Mouse (Mus musculus): ENCODE results near the gene Pcbp2.

The Pcbp2 gene

DNA sequence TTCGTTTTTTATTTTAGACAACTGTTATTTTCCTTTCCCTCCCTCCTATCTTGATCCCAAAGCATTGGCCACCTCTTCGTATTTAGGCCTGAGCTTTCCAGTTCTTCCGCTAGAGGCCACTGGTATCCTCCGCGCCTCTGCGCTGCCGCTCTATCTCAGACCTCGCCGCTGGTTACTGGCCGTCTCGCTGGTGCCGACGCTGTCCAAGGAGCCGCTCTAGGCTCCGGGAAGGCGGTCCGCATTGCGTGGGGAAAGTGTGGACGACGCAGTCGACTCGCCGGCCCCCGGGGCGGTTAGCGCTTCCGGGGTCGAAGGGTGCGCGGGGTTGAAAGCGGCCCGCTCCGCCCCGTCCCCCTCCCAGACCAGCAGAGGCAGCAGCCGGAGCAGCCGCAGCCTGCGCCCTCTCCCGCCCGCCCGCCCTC lies at the start of gene Pcbp2:
TSS of gene Pcbp2 (plus strand) at position 357 of the 422 bp plus-strand sequence.
- peak; percentile 99 for ATAC-seq (ENCODE audit: insufficient number of reproducible peaks, low FRiP score, low TSS enrichment)

DNA sequence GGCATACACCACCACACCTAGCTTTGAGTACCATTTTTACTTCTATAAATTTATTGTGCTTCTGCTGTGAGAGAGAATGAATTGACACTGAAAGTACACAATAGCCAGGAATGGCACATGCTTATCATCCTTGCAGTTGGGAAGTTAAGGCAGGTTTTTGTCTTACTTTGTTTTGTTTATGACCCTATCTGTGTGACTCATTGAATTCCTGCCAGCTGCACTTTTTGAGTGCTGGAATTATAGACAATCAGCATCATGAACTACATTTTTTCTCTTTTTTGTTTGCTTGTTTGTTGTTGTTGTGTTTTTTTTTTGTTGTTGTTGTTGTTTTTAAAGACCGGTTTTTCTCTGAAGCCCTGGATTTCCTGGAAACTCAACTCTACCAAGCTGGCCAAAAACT lies 49.4 kb upstream of the Pcbp2 start:
- ATAC-seq (ENCODE audit: insufficient number of reproducible peaks, low FRiP score, low TSS enrichment) = no peak

DNA sequence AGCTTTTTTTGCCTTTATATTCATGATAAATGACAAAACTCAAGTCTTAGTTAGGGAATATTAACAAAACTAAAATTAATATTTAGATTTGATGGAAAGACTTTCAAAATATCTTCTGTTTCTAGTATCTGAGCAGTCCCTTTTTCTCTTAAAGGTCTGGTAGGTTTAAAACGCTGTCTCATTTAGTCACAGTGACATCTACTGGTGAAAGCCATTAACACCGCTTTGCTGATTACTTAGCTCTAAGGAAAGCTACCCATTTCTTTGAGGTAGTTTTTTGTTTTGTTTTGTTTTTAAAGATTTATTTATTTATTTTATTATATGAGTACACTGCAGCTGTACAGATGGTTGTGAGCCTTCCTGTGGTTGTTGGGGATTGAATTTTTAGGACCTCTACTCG lies 48.9 kb upstream of the Pcbp2 start:
- ATAC-seq (ENCODE audit: insufficient number of reproducible peaks, low FRiP score, low TSS enrichment) = no peak

DNA sequence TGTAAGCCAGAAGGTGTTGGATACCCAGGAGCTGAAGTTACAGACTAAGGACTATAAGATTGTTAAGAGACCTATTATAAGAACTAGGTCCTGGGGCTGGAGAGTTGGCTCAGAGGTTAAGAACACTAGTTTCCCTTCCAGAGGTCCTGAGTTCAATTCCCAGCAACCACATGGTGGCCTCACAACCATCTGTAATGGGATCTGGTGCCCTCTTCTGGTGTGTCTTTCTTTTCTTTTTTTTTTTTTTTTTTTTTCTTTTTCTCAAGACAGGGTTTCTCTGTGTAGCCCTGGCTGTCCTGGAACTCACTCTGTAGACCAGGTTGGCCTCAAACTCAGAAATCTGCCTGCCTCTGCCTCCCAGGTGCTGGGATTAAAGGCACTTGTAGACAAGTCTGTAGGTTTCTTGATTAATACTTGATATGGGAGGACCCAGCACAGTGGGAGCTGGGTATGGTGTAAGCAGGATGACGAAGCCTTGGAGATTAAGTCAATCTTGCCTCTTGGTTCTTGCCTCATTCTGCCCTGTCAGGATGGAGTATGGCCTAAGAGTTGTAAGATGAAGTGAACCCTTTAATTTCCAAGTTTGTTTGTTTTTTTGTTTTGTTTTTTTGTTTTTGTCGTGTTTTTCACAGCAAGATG lies 46.6 kb upstream of the Pcbp2 start:
- ATAC-seq (ENCODE audit: insufficient number of reproducible peaks, low FRiP score, low TSS enrichment) = no peak

DNA sequence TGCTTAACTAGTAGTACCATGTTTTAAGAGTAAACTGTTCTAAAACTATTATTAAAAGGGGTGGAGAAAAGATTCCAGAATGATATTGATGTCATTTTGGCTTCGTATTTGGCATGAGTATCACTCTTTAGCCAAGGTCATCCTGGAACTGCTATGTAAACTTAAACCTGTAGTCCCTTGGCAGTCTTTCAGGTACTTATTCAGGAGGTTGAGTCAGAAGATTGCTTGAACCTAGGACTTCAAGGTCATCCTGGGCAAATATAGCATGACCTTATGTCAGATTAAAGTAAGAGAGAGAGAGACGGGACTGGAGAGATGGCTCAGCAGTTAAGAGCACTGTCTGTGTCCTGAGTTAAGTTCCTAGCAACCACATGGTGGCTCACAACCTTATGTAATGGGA lies 45.7 kb upstream of the Pcbp2 start:
- no peak for ATAC-seq (ENCODE audit: insufficient number of reproducible peaks, low FRiP score, low TSS enrichment)

DNA sequence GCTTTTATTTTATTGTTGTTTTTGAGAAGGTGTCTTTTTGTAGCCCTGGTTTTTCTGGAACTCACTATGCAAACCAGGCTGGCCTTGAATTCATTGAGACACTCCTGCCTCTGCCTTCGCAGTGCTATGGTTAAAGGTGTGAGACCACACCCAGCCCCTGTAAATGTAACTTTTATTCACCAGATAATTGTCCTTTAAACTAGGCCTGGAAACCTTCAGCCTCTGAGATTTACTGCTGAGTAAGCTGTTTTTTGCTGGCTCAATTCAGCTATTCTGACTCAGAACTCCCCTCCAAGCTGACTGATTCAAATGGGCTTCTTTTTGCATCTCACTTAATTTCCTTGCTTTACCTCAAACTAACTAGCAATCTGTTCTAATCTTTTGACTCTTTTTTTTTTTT lies 43.4 kb upstream of the Pcbp2 start:
- no peak for ATAC-seq (ENCODE audit: insufficient number of reproducible peaks, low FRiP score, low TSS enrichment)

DNA sequence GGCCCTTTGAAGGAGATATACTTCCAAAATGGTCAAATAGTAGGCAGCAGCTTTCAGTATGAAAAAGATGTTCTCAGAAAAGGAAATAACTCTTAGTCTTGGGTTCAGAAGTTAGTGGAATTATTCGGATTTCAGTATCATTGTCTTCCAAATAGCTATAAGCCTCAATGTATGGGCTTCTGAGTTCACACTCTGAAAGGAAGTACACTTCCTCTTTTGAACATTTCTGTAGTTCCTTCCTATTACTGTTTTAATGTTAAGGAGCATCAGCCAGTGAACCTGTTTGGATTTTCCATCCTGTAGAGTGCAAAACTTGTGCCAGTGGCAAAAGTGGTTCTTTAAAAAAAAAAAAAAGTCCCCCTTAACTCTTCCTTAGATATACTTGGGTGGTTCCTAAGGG lies 38.3 kb upstream of the Pcbp2 start:
- no peak for ATAC-seq (ENCODE audit: insufficient number of reproducible peaks, low FRiP score, low TSS enrichment)

DNA sequence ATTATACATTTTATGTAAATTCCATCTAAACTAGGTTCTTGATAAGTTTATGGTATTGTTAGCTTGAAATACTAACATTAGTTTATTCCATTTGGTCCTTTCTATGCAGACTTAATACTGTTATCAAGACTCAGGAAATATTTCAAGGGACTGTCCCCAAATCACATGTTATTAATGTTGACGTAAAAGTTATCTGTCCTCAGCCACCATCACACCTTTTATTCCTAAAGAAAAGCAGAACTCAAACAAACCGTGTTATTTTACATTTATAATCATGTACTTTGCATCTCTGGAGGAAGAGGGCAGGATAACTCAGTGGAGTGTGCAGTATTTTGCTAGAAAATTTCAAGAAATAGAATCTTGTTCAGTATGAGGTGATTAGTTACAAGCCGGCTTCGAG lies 37.2 kb upstream of the Pcbp2 start:
- ATAC-seq (ENCODE audit: insufficient number of reproducible peaks, low FRiP score, low TSS enrichment) = no peak

DNA sequence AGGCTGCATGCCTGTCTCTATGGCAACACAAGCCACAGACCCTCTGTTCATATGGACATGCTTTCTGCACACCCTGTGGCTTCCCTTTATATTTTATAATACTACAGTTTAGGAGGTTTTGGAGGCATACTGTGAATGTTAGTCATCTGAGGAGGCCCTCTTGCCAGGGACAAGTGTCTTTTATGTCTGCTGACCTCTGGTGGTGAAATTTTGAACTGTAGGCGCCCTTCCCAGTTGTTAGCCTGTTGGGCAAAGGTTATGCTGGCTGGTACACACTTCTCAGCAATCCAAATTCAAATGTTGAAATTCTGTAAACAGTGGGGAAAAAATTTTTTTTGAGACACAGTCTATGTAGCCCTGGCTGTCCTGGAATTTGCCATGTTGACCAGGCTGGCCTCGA lies 27.8 kb upstream of the Pcbp2 start:
- no peak for ATAC-seq (ENCODE audit: insufficient number of reproducible peaks, low FRiP score, low TSS enrichment)

DNA sequence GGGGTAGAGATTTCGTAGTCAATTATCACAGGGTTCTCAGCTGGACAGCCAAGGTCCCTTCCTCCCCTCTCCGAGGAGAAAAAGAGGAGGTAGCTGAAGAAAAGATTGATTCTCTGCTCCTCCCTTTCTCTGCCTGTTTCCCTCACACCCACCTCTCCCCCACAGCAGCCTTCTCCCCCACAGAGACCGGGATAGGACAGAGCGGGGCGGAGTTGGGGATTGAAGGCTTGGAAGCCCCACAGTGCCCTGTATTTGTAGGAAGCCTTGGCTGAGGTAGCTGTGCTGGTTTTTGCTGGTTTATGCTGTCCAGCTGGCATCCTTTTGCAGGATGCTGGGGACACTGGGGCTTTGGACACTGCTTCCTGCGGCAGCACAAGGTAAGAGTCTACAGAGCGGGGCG lies 25.2 kb upstream of the Pcbp2 start, which contains the start of gene Amhr2:
TSS of gene Amhr2 (plus strand) at position 222 of the 400 bp plus-strand sequence.
- ATAC-seq (ENCODE audit: insufficient number of reproducible peaks, low FRiP score, low TSS enrichment) = no peak

DNA sequence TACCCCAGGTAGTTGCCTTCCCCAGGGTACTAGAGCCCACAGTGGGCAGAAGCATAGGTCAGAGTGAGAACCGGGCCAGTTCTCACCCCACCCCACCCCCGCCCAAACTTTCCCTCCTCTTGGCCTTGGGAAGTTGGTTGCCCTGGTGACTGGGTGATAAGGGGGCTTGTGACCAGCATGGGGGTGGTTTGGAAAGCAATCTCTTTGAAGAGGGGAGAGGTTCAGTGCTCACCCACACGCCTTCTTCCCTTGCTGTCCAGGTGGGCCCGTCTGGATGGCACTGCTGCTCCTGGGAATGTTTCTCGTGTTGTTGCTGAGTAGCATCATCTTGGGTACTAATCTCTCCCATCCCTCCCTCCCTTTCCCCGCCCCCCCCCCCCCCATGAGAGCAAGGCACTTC lies 23.9 kb upstream of the Pcbp2 start:
- ATAC-seq (ENCODE audit: insufficient number of reproducible peaks, low FRiP score, low TSS enrichment) = no peak

DNA sequence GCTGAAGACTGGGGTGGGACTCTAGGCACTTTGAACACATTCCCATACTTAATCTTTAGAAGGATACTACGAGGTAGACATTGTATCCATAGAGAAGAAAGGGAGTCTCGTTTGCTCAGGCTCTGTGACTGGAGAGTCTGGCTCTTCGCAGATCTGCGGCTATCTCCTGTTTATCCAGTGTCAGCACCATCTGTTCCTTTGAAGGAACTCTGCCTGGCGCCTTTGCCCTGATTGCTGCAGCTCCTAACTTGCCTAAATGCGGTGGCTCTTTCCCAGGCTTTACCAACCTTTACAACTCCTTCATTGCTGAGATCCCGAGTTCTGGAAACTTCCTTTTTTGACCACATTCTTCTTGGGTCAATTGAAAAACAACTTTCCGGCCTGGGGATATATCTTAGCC lies 21.0 kb upstream of the Pcbp2 start:
- no peak for ATAC-seq (ENCODE audit: insufficient number of reproducible peaks, low FRiP score, low TSS enrichment)

DNA sequence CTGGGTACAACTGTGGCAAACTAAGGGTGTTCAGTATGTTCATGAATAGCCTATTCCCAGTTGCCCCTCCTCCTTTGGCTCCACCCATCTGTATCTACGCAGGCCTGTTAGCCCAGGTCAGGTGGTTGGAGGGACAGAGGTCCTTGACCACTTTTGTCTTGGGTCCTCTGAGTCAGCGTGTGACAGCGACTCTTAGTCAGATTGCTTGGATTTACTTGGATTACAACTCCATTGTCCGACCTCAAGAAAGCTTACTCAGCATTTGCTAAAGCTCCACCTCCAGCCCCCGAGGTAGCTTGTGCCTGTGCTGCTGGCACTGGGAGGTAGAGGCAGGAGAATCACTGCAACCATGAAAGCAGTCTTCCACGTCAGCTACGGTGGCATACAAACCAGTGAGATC lies 19.4 kb upstream of the Pcbp2 start:
- ATAC-seq (ENCODE audit: insufficient number of reproducible peaks, low FRiP score, low TSS enrichment) = no peak

DNA sequence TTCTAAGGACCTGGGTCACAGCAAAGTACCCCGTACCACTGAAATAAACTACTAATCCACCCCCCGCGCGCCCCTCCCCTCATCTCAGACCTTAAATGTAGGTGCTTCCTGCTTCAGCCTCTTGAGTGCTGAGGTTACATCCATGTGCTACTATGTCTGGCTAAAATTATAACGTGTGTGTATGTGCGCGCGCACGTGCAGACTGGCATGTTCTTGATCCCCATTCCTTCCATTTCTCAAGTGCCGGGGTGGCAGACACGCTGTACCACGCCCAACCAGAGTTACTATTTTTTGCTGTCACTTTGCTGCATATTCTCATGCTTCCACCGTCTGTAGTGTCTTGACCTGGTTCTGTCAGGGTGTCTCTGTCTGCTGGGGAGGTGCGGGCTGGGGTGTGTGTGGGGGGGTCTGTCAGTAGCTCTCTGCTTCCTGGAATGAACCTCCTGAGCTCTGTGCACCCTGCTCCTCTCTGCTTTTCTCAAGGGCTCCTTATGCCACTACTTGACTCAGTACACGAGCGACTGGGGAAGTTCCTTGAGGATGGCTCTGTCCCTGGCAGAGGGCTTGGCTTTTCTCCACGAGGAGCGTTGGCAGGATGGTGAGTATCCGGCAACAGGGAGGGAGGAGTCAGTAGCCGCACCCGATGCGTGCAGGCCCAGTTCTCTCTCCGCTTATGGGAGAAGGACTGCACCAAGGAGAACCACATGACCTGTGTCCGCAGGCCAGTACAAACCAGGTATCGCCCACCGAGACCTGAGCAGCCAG lies 18.5 kb upstream of the Pcbp2 start:
- no peak for ATAC-seq (ENCODE audit: insufficient number of reproducible peaks, low FRiP score, low TSS enrichment)

DNA sequence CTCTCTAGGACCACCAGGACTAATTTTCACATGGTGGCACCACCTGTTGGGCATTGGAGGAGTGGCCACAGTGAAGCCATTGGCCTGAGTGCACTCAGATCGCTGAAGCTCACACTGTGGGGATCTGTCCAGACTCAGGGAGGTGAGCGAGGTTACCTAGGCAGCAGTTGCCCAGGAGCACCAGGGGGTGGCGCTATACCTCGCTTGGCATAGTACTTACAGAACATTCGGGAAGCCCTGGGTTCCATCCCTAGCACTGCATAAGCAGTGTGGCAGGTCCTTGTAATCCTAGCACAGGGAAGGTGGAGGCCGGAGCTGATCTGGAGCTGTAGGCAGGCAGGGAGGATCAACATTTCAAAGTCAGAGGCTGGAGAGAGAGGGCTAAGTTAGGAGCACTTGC lies 14.3 kb upstream of the Pcbp2 start:
- ATAC-seq (ENCODE audit: insufficient number of reproducible peaks, low FRiP score, low TSS enrichment) = no peak

DNA sequence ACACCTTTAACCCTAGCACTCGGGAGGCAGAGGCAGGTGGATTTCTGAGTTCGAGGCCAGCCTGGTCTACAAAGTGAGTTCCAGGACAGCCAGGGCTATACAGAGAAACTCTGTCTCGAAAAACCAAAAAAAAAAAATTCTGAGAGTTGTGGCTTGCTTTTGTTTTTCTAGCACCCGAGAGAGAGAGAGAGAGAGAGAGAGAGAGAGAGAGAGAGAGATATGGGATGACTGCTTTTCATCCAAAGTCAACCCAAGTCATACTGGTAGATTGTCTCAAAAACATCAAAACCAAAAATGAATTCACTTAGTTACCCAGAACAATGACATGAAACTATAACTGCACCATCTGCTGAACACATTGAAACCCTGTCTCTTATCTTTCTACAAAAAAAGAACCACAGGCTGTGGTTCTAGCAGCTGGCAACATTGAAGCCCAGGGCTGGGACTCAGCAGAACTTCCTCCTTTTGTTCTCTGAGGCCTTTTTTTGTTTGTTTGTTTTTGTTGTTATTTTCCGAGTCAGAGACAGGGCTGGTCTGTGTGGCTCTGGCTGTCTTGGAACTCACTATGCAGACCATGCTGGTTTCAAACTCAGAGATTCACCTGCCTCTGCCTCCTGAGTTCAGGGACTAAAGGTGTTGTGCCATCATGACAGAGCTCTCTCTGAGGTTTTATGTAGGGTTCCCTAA lies 12.1 kb upstream of the Pcbp2 start:
- ATAC-seq (ENCODE audit: insufficient number of reproducible peaks, low FRiP score, low TSS enrichment) = no peak

DNA sequence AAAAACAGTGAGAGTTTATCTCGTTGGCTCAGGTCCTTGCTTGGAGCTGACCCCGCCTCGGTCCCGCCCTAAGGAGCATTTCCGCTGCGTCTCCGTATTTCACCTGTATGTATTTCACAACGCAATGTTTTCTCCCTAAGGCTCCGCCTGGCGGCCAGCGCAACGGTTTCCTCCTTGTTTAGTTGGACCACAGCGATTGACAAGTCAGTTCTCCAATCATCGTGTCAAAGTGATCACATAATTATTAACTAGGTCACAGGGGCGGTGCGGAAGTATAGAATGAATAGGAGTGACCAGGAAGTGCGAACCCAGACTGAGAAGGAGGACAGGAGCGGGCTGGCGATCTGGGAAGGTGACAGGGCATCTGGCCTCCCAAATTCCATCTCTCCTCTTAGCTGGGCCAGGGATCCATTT lies 11.4 kb upstream of the Pcbp2 start, which contains the start of gene Prr13:
TSS of gene Prr13 (plus strand) at position 125 of the 414 bp plus-strand sequence.
- ATAC-seq (ENCODE audit: insufficient number of reproducible peaks, low FRiP score, low TSS enrichment) = peak; percentile 96

DNA sequence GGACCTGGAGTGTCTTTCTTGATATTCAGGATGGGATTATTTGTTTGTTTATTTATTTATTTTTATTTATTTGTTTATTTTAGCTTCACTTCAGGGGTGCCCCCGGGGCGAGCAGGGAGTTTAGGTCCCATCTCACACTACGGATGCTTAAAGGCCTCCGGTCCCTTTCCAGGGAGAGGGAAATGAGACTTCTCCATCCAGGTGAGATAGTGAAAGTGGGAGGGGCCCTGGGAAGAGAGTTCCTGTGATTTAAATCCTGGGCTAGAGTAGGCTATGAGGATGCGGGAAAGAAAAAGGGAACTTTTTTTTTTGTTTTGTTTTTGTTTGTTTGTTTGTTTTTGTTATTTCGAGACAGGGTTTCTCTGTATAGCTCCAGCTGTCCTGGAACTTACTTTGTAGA lies 11.0 kb upstream of the Pcbp2 start:
- ATAC-seq (ENCODE audit: insufficient number of reproducible peaks, low FRiP score, low TSS enrichment) = no peak

DNA sequence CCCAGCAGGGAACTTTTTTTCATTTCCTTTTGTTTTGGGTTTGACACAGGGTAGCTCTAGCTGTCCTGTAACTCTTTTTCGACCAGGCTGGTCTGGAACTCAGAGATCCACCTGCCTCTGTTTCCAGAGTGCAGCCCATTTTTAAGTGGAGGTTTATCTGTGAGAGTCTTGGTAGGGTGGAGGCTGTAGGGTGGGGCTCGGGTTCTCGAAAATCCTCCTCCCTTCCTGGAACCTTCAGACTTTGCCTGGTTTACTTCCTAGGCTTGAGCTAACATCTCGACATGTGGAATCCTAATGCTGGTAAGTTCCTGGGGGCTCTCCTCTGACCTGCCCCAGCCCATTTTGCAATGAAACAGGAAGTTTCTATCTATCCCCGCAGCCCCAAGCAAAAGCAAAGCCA lies 10.5 kb upstream of the Pcbp2 start:
- no peak for ATAC-seq (ENCODE audit: insufficient number of reproducible peaks, low FRiP score, low TSS enrichment)

DNA sequence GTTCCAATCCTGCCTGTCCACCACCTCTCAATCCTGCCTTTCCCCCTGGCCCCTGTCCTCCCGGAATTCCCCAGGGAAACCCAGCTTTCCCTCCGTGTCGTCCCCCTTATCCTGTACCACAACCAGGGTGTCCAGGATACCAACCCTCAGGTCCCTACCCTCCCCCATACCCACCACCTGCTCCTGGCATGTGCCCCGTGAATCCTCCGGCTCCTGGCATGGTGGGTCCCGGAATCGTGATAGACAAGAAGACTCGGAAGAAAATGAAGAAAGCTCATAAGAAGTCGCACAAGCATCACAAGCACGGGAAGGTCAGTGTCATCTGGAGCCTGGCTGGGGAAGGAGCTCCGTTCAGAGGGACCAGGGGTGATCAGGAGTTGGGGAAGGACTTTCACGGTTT lies 9.9 kb upstream of the Pcbp2 start:
- ATAC-seq (ENCODE audit: insufficient number of reproducible peaks, low FRiP score, low TSS enrichment) = no peak

DNA sequence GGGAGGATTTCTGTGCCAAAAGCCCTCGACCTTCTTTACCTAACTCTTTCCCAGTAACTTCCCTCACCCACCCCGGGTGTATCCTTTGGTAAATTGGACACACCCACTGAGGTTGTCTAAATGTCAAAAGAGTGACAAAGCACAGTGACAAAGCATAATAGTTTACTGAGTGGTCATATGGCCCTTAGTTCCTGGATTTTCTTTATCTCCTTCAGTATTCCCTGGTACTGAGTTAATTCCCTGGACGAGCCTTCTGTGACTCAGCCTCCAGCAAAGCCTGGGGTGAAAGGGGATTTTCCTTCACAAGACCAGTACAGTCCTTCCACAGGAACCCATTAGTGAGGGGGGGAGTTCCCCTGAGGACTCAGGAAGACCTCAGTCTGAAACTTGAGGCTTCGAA lies 9.4 kb upstream of the Pcbp2 start:
- ATAC-seq (ENCODE audit: insufficient number of reproducible peaks, low FRiP score, low TSS enrichment) = no peak
